Mouse (Mus musculus): ENCODE results near the gene Ercc1.

DNA sequence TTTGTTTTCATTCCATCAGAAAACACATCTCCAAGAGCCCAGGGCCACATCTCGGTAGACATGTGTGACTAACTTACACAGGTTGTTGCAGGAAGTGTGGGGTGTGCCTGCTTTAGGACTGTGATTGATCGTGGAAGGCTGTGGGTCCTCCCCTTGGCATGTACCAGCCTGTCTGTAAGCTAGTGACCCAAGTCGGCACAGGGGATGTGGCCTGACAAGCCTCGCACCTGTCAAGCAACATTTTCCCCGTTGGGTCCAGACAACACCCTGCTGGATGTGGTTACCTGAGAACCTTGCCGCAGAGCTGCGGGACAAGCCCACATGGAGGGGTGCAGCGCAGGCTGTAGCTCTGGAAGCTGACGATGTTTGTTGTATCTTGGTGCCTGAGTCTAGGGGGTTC is 22.1 kb upstream of the Ercc1 start:
- TF ChIP-seq CTCF (IDR thresholded peaks at IDR 0.05; ENCODE audit: insufficient read depth, low read length) = no peak
- no peak for TF ChIP-seq POLR2A (IDR thresholded peaks at IDR 0.05; ENCODE audit: borderline replicate concordance, extremely low read depth, low read depth, low read length)

Measured in lung, adult 2 months (tissue).